Mouse (Mus musculus): ENCODE results near the gene Zfp467.

Zfp467 gene

DNA sequence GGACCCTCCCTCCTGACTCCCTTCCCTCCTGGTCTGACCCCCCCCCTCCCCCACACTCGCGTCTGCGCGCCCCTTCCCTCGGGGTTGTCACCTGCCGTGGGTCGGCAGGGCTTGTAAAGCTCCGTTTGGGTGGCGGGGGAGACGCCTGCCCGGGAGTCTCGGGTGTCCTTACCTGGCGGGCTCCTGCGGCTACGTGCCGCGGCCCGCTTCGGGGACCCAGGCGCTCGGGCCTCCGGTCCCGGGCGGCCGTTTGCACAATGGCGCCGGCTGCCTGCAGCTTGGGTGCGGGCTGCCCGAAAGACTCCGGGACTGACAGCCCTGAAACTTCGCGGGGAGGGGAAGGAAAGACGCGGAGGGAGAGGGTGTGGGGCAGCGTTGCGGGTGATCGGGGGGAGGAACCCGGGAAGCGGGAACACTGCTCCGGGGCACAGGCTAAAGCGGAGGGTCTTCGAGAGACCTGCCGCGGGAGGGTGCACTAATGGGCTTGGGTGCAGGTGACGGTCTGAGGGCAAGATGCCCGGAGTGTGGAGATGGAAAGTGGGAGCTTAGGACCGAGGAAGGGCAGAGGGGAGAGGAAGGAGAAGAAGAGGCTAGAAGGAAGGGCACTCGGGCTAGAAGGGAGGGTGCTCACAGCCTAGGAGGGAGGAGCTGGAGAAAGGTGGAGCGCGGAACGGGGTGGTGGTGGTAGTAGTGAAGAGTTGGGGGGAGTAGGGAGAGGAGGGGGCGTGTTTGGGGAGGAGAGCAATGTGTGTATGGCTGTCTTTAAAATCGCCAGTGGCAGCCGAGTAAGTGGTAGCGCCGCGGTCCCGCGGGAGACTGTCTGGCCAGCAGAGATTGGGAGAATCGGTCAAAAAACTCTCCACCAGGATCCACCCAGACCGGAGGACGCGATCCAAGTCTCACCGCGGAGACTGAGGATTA, at the start of gene Zfp467:
TSS of gene Zfp467 (minus strand) at position 645 of the 921 bp plus-strand sequence.
- DNase-seq: peak; percentile 71

DNA sequence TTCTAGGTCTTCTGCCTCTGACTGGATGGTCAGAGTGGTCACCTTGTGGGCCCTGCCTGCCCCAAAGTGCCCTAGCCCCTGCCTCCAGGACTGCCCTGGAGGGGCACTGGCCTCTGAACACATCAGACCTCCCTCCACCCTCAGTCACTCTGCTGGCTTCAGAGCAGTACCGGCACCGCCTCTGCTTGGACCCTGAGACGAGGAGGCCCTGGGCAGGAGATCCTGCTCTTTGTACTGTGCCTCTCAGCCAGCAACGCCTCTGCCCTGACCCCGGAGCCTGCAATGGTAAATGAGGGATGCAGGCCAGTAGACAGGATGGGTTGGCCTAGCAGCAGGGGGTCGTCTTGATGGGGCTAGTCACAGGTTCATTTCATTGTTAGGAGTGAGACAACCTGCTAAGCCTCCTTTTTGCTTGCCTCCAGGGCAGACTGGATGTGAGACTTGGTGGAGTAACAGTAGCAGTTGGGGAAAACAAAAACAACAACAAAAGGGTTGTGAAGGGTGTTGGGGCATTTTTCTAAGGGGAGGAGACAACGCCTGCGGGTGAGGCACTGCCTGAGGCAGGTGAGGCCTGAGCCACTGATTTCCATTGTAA, 47.6 kb upstream of the Zfp467 start:
- DNase-seq: no peak

DNA sequence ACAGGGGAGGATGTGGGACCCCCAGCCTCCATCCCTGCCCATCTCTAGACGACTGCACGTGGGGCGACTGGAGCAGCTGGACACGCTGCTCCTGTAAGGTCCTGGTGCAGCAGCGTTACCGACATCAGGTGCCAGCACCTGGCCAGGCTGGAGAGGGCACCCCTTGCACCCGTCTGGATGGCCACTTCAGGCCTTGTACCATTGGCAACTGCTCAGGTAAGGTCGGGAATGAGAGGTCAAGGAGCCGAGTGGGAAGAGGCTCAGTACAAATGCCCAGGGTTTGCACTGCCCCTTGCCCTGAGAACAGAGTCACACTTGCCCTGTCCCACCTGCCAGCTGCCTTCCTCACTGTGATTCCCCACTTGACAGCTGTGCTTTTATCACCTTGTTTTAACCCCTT, 45.7 kb upstream of the Zfp467 start:
- no peak for DNase-seq

DNA sequence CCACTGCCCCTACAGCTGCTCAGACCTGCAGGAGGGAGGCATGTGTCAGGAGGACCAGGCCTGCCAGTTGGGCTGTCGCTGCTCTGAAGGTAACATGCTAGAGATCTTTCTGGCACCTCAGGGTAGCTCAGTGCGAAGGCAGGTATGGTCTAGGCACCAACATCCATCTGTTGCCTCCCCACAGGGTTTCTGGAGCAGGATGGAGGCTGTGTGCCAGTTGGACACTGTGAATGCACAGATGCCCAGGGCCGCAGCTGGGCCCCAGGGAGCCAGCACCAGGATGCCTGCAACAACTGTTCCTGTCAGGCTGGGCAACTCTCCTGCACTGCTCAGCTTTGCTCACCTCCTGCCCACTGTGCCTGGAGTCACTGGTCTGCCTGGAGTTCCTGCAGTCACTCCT, 44.1 kb upstream of the Zfp467 start:
- peak; percentile 37 for DNase-seq

DNA sequence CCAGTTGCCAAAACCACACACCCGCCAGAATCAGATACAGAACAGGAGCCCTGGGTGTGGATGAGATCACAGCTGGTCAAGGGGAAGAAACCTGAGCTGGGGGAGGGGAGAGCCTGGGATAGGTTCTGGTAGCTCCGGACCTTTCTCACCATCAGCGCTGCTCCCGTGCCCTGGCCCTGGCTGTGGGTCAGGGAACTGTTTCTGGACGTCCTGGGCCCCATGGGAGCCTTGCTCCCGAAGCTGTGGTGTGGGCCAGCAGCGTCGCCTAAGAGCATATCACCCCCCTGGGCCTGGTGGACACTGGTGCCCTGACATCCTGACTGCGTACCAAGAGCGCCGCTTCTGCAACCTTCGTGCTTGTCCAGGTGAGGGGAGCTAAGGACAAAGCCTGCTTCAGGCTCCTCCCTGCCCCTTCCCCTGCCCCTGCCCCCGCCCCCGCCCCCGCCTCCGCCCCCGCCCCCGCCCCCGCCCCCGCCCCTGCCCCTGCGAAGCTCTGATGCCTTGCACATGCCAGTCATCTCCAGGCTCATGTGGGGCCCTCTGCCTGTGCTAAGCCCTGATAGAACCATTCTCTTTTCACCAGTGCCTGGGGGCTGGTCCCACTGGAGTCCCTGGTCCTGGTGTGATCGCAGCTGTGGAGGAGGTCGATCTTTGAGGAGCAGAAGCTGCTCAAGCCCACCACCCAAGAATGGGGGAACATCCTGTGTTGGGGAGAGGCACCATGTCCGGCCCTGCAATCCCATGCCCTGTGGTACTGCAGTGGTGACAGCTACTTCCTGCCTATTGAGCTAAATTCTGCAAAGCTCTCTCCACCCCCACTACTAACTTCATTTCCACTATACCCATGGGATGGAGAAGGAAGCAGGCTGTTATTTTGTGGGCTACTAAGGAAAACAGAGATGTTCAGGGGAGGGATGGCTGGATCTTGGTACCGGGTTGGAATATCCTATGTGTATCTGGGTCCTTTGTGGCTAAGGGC, 42.4 kb upstream of the Zfp467 start:
- DNase-seq: no peak

DNA sequence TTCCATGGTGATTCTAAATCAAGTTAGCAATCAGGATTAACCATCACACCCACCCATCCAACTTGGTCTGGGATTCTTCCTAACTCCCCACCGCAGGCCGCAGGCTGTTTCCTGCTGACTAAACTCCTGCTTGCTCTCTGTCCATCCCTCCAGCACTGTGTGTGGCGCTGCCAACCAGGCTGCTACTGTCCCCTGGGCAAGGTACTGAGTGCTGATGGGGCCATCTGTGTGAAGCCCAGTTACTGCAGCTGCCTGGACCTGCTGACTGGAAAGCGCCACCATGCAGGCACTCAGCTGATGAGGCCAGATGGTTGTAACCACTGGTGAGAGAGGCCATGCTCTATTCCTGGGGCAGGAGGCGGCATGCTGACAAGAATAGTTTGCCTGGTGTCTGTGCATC, 36.9 kb upstream of the Zfp467 start:
- no peak for DNase-seq

DNA sequence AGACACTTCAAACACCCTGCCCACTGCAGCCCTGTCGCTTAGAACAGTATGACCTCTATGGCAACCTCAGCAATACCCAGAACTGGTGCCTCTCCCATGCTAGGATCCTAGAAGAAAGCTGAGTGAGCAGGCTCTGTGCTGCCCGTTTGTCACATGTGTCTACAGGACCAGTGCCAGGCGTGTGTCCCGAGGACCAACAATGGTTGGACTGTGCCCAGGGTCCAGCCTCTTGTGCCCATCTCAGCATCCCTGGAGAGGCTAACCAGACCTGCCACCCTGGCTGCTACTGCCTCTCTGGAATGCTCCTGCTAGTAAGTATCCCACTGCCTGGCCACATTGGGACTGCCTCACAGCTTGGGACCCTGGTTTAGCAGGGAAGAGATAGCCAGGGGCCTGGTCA, 32.8 kb upstream of the Zfp467 start:
- DNase-seq: no peak

DNA sequence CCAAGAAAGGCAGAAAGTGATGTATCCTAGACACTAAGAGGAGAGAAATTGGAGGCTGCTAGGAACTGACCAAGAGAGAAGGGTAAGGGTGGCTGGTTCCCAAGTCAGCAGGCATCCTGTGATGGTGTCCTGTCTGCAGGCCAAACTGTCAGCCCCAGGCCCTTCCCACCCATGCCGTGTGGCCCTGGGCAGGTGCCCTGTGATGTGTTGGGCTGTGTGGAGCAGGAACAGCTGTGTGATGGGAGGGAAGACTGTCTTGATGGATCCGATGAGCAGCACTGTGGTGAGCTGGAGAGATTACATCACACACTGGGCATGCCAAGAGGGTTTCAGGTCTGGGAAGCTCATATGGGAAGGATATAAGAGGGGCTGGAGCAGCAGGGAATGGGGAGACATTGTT, 25.1 kb upstream of the Zfp467 start:
- no peak for DNase-seq

DNA sequence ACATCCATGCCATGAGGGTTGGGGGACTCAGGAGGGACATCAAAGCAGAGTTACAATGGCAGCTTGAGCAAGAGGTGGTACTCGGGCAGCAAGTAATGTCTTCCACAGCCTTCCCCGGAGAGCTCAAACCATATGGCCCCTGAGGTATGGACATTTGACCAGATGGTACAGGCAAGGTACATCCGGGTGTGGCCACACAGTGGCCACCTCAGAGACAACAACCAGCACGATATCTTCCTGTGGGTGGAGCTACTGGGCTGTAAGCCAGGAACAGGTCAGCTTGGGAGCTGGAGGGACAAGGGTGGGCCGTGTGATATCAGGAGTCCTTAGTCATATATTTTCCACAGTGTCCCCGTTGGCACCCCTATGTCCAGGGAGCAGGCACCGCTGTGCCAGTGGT, 21.9 kb upstream of the Zfp467 start:
- no peak for DNase-seq

DNA sequence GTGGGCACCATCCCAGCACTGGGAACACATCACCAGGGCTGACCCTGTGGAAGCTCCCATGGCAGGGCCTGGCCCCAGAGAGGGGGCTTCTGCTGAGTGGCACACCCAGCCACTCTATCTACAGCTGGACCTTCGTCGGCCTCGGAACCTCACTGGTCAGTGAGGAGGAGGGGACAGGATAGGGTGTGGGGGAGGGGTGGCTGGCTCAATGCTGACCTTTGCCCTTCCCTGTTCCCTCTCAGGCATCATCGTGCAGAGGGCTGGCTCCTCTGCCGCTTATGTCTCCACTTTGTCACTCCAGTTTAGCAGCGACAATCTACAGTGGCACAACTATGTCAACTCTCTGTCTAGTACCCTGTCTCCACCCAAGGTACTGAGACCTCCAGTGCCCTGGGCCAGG, 21.1 kb upstream of the Zfp467 start:
- no peak for DNase-seq

DNA sequence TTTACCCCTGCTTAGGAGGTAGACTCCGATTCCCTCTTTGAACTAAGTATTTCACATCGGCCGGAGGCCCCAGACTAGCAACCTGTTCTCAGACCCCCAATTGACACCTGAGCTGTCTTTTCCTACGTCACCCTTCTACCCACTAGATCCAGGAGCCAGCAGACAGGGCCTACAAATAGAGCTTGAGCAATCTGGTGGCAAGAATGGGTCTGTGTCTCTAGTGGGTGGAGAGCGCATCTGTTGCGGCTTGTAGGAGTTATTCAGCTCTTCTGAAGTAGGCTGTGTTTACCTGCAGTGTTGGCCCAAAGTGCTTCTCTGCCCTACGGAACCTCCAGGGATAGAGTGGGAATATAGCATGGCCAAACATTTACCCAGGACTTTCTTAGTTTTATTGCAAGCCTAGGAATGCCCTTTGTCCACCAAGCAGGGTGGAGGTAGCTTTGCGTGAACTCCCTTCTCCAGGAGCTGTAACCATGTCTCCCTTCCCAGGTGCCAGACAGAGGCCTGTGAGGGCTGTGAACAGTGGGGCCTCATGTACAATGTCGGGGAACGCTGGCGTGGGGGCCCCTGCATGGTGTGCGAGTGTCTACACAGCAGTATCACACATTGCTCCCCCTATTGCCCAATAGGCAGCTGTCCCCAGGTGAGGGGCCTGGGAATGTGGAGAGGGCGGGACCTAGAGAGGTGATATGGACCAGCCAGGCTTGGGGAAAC, 19.5 kb upstream of the Zfp467 start:
- no peak for DNase-seq

DNA sequence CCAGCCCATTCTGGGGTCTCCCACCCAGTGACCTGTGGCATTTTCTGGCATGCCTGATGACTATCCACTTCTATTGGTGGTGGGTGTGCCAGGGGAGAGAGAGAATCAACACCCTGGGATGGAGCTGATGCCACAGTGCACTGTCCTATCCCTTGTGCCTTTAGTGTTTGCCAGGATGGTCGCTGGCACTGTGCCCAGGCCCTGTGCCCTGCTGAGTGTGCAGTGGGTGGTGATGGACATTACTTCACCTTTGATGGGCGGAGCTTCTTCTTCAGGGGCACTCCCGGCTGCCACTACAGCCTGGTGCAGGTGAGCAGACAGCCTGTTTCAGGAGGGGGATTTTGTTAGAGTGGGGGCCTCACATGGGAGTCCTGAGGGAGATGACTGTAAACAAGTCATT, 7.1 kb upstream of the Zfp467 start:
- DNase-seq: no peak

DNA sequence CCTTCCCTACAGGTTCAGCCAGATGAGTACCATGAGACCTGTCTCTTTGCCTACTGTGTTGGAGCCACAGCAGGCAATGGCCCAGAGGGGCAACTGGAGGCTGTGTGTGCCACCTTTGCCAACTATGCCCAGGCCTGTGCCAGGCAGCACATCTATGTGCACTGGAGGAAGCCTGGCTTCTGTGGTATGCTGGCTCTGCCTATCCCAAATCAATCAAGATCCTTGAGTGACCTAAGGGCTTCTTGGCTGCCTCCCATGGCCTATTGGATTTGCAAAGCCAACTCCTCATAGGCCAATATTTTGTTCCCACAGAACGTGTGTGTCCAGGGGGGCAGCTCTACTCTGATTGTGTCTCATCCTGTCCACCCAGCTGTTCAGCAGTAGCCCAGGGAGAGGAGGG, 6.5 kb upstream of the Zfp467 start:
- DNase-seq: no peak

DNA sequence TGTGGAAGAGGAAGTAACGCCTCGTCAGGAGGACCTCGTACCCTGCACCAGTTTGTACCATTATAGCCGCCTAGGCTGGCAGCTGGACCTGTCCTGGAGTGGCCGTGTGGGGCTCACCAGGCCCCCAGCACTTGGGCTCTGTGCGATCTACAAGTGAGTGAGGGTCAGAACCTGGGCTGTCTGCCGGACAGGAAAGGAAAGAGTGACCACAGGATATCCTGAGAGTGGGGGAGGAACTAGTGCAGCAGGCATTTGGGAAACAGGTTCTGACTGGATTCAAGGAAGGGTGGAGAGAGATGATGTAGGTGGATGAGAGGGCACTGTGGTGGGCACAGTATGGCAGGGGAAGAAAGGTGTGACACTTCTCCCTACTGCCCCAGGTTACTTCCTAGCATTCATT, 2.9 kb upstream of the Zfp467 start:
- no peak for DNase-seq

DNA sequence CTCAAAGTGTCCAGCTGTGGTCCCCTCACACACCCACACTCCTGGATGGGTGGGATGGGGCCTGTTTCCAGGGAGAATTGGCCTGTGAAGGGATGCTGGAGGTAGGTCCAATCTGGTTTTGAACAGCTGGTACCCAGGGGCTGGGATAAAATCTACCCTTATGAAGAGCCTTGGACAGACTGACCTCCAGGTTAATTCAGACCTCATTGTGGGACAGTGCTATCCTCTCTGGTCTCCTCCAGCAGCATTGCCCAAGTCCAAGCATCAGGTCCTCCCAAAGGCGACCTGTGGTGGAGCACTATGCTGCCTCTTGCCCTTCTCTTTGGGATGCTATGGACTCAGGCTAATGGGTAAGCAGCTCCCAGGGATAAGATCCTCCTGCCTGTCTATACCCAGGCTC, 2.3 kb upstream of the Zfp467 start, which contains the start of gene Sspo:
TSS of gene Sspo (plus strand) at position 301 of the 400 bp plus-strand sequence.
- no peak for DNase-seq

DNA sequence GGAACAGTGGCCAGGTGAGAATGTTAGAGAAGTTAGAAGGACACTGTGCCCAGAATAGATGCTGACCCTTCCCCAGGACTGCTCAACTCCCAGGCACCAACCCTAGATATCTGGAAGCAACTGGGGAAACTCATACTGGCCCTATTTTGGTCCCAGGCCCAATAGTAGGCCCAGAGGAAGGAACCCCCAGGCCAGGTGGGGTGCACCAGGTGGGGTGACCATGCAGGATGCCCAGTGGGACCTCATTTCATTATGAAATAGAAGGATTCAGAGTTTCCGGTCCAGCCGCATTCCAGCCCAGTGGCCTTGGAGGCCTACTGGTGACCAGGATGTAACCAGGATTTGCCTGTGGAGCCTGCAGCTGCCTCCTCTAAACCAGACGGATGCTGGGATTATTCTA, 1.3 kb upstream of the Zfp467 start:
- DNase-seq: no peak

DNA sequence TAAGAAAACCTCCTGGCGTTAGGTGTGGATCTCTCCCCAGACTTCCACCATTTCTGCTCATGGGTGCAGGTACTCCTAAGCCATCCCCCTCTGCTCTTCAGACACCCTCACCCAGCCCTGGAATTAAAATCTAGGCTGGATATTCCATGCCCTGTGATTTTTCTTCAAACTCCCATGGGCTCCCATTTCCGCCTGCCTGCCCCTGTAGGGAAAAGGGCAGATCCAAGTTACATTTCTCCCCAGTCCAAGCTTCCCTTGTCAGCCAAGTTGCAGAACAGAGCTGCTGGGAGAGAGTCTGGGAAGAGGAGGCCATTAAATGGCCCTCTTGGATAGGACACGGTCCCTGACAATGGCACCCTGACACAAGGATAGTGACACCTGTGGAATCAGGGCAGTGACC, 631 bp upstream of the Zfp467 start:
- DNase-seq: no peak

DNA sequence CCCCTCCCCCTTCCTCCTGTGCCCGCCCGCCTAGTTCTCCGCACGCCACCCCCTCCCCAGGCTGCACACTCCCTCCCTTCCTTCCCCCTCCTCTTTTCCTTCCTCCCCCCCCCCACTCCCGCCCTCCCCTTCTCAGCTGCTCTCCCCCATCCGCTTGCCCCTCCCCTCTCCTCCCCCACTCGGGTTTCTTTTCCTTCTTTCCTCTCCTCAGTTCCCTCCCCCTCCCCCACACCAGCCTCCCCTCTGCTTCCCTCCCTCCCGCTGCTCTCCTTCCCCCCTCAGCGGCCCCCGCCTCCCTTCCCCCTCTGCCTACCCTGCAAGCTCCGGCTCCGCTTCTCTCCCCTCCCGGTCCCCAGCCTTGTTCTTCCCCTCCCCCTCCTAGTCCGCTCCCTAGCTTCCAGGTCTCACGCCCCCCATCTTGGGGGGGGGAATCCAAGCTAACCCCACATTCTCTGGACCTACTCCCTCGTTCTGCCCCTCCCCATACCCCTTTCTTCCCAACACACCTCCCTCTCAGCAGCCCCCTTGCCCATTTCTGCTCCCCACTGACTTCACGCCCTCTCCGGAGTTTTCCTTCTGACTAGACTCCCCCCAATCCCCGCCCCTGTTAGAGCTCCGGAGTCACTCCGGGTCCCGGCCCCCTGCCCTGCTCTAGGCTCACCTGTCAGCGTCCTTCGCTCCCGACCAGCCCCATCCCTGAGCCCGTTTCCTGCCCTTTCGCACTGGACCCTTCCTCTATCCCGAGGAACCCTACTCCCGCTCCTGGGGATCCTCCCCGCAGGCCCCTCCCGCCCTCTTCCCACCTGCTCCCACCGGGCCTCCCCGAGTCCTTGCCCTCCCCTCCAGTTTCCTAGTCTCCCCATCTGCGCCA, 1.1 kb downstream of the Zfp467 start:
- DNase-seq: peak; percentile 56

DNA sequence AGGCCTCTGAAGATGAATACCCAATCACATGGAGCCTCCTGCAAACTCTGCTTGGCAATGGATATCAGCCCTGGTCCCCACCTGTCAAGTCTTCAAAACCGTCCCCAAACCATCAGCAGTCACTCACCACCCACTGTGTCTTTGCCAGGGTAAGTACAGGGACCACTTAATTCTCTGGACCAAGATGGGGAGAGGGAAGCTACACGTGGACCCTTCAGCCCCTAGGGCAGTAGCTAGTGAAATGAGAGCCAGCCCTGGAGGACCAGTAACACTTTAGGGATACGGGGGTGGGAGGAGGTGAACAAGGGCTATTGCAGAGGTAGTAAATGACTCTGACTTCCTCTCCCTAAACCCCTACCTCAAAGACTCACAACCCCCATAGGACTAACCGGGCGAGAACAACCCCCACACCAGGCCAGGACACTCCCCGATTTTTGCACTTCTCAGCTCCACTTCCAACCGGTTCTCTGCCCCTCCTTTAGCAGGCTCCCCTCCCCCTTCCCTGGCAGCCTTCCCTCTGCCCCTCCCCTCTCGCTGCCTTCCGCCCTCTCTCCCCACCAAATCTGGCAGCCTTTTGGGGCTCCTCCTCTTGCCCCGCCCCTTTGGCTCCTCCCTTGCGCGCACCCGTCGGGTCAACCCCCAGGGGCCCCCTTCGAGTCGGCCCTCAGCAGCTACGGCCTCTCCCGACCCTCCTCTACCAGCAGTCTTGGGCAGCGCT, 1.9 kb downstream of the Zfp467 start:
- DNase-seq: peak; percentile 89

DNA sequence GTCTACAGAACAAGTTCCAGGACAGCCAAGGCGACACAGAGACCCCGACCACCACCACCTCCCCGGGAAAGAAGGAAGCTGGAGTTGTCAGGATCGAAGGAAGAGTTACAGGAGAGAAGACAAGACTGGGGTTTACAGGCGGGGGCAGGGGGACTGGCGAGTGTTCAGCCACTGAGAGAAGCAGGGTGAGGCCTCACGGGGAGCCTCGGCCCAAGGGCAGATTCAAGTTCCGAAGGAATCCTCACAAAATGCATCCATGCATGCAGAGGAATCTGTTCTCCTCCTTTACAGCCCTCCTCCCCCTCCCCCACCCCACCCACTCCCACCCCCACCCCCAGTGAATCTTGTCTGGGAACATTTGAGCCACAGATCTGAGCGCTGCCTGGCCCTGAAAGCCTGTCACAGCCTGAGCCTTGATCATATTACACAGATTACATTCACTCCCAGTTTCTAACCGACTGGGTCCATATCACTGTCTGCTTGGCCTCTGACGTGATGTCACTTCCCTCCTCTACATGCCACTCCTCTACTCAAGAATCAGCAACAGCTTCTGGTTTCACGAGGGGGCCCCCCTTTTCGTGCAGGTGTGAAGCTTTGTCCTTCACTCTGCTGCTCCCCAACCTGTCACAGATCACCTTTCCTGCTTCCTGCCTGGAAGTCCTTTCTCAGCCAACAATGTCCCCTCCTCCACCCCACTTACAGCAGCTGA, 5.2 kb downstream of the Zfp467 start:
- DNase-seq: no peak

All from cerebellum, adult 8-10 months (tissue).